Mouse (Mus musculus) heart, adult 10 weeks (tissue): ENCODE data around the gene Lpar1. TPM values are rescaled to one million over a fixed set of nuclear protein-coding genes. Genes with fewer than 3 reads are reported as not detected.

ENCODE experiments used
- polyA plus RNA-seq: library from polyadenylated mRNA; stranded (reverse); fragments of 350-450 nt; fragmentation: Illumina TruSeq; extraction: RNeasy Lipid Tissue Mini Kit (QIAGEN cat#74804); gene quantifications from one replicate; pipeline ENCODE4 v1.2.3, GENCODE M21; 2014; ENCODE audit warnings: low read depth, low replicate concordance

The Lpar1 gene
- 7.2 TPM for polyA plus RNA-seq

GRCm38 (mm10) chr4:58553631-58554358 lies at the start of gene Lpar1:
Gene Lpar1, minus strand, starts transcription at chr4:58553898.

Other genes with a start within 250 kb of the Lpar1 start
- not detected for gene Olfr267, start 233.8 kb upstream of the Lpar1 start, polyA plus RNA-seq